Mouse (Mus musculus) olfactory bulb, adult 2 months (tissue): Measurements from ENCODE around the gene Jak2.

Experiments
- CTCF ChIP-seq: fragments of 200-500 bp; IDR thresholded peaks from 2 replicates; pipeline ENCODE4 v1.5.1; 2012; ENCODE audit warnings: low read depth, mild to moderate bottlenecking, low read length, moderate library complexity; ENCODE audit not compliant: insufficient read depth
- POLR2A ChIP-seq: fragments of 200-500 bp; IDR thresholded peaks from 2 replicates; pipeline ENCODE4 v1.6.1; 2012; ENCODE audit warnings: mild to moderate bottlenecking, low read depth, low read length, moderate library complexity; ENCODE audit not compliant: insufficient read depth

DNA sequence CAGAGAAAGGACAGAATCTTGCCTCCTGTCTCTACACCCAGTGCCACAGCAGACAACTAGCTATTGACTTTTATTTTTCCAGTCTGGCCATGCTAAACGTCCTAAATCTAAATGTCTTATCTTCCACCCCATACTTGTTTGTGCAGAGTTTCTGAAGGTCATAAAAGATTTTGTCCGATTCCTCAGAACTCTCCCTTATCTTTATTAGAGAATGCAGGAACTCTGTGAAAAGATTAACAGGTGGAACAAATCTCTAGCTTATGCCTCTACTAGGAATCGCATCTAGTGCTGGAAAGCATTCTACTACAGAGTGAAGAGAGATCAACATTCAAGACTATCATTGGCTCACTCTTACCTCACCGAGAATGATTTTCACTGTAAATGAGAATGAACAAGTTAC lies 1.7 kb upstream of the Jak2 start:
- TF ChIP-seq POLR2A = no peak
- TF ChIP-seq CTCF = no peak
